Mouse (Mus musculus): Measurements from ENCODE around the gene Rrnad1. TPM values are rescaled to one million over a fixed set of nuclear protein-coding genes. Genes with fewer than 3 reads are reported as not detected.

Rrnad1 gene
- polyA plus RNA-seq, 1 experiment from 2014 or later, result 6.4 TPM

GRCm38 (mm10) chr3:87958967-87959366, 28.4 kb upstream of the Rrnad1 start:
- Histone ChIP-seq H3K36me3 (ENCODE audit: inconsistent target) (no peaks in the 10 kb centered on the region), H3K27ac (no peak overlapping the region), H3K4me3 (ENCODE audit: inconsistent target) (no peak overlapping the region), H3K79me2 (ENCODE audit: inconsistent target) (no peaks in the 10 kb centered on the region)
- 33% methylated on average over 1 of the region's 1 CpGs for WGBS (ENCODE audit: missing documents)

GRCm38 (mm10) chr3:87958476-87958875, 28.0 kb upstream of the Rrnad1 start:
- Histone ChIP-seq H3K36me3 (ENCODE audit: inconsistent target) (no peaks in the 10 kb centered on the region), H3K4me3 (ENCODE audit: inconsistent target) (no peak overlapping the region), H3K27ac (no peak overlapping the region), H3K79me2 (ENCODE audit: inconsistent target) (no peaks in the 10 kb centered on the region)
- 46% methylated on average over 4 of the region's 4 CpGs for WGBS (ENCODE audit: missing documents)

GRCm38 (mm10) chr3:87958056-87958455, 27.5 kb upstream of the Rrnad1 start:
- Histone ChIP-seq H3K36me3 (ENCODE audit: inconsistent target) (no peaks in the 10 kb centered on the region), H3K4me3 (ENCODE audit: inconsistent target) (no peak overlapping the region), H3K79me2 (ENCODE audit: inconsistent target) (no peaks in the 10 kb centered on the region), H3K27ac (no peak overlapping the region)
- 80% methylated on average over 1 of the region's 1 CpGs for WGBS (ENCODE audit: missing documents)

- Histone ChIP-seq H3K36me3 (ENCODE audit: inconsistent target) (no peaks in the 10 kb centered on the region), H3K27ac (no peak overlapping the region), H3K79me2 (ENCODE audit: inconsistent target) (no peaks in the 10 kb centered on the region), H3K4me3 (ENCODE audit: inconsistent target) (no peak overlapping the region)
- 7% methylated on average over 5 of the region's 5 CpGs for WGBS (ENCODE audit: missing documents)
Observed at GRCm38 (mm10) chr3:87952440-87952839, 21.9 kb upstream of the Rrnad1 start.

GRCm38 (mm10) chr3:87951946-87952345, 21.4 kb upstream of the Rrnad1 start:
- H3K4me3 ChIP-seq (ENCODE audit: inconsistent target), result no peak overlapping the region
- no peaks in the 10 kb centered on the region for H3K79me2 ChIP-seq (ENCODE audit: inconsistent target)
- WGBS (ENCODE audit: missing documents), result 22% methylated on average over 12 of the region's 12 CpGs
- no peak overlapping the region for H3K27ac ChIP-seq
- no peaks in the 10 kb centered on the region for H3K36me3 ChIP-seq (ENCODE audit: inconsistent target)

- Histone ChIP-seq H3K79me2 (ENCODE audit: inconsistent target) (no peaks in the 10 kb centered on the region), H3K27ac (no peak overlapping the region)
- 37% methylated on average over 13 of the region's 13 CpGs for WGBS (ENCODE audit: missing documents)
Observed at GRCm38 (mm10) chr3:87949955-87950515, 19.5 kb upstream of the Rrnad1 start.

GRCm38 (mm10) chr3:87949266-87949954, 18.9 kb upstream of the Rrnad1 start:
- no peak overlapping the region for H3K27ac ChIP-seq
- no peaks in the 10 kb centered on the region for H3K79me2 ChIP-seq (ENCODE audit: inconsistent target)
- WGBS (ENCODE audit: missing documents), result 22% methylated on average over 15 of the region's 16 CpGs
- H3K4me3 ChIP-seq (ENCODE audit: inconsistent target), result no peak overlapping the region
- H3K36me3 ChIP-seq (ENCODE audit: inconsistent target), result no peaks in the 10 kb centered on the region

More at GRCm38 (mm10) chr3:87949955-87950515, 19.5 kb upstream of the Rrnad1 start:
- H3K36me3 ChIP-seq (ENCODE audit: inconsistent target), result no peaks in the 10 kb centered on the region
- H3K4me3 ChIP-seq (ENCODE audit: inconsistent target), result no peak overlapping the region

- Histone ChIP-seq H3K36me3 (ENCODE audit: inconsistent target) (no peaks in the 10 kb centered on the region), H3K79me2 (ENCODE audit: inconsistent target) (no peaks in the 10 kb centered on the region), H3K27ac (no peak within 1 kb of the TSS), H3K4me3 (ENCODE audit: inconsistent target) (no peak within 1 kb of the TSS)
- WGBS (ENCODE audit: missing documents), result 4% methylated on average over 35 of the region's 35 CpGs
Observed at GRCm38 (mm10) chr3:87948378-87949265, 18.1 kb upstream of the Rrnad1 start, which contains the start of gene Crabp2. Gene Crabp2 (plus strand): TSS chr3:87948666.

- H3K4me3 ChIP-seq (ENCODE audit: inconsistent target), result no peak overlapping the region
- H3K36me3 ChIP-seq (ENCODE audit: inconsistent target), result no peaks in the 10 kb centered on the region
- H3K79me2 ChIP-seq (ENCODE audit: inconsistent target), result no peaks in the 10 kb centered on the region
- no peak overlapping the region for H3K27ac ChIP-seq
- 4% methylated on average over 8 of the region's 17 CpGs for WGBS (ENCODE audit: missing documents)
Observed at GRCm38 (mm10) chr3:87947811-87948199, 17.3 kb upstream of the Rrnad1 start.

- WGBS (ENCODE audit: missing documents), result 8% methylated on average over 26 of the region's 26 CpGs
- H3K79me2 ChIP-seq (ENCODE audit: inconsistent target), result no peaks in the 10 kb centered on the region
- no peak overlapping the region for H3K4me3 ChIP-seq (ENCODE audit: inconsistent target)
- H3K27ac ChIP-seq, result no peak overlapping the region
- H3K36me3 ChIP-seq (ENCODE audit: inconsistent target), result no peaks in the 10 kb centered on the region
Observed at GRCm38 (mm10) chr3:87947056-87947810, 16.7 kb upstream of the Rrnad1 start.

- Histone ChIP-seq H3K27ac (no peak overlapping the region), H3K36me3 (ENCODE audit: inconsistent target) (peaks cover 5% of the 10 kb centered on the region), H3K4me3 (ENCODE audit: inconsistent target) (no peak overlapping the region), H3K79me2 (ENCODE audit: inconsistent target) (no peaks in the 10 kb centered on the region)
- 29% methylated on average over 1 of the region's 1 CpGs for WGBS (ENCODE audit: missing documents)
Observed at GRCm38 (mm10) chr3:87946541-87946860, 16.0 kb upstream of the Rrnad1 start.

- Histone ChIP-seq H3K36me3 (ENCODE audit: inconsistent target) (peaks cover 10% of the 10 kb centered on the region), H3K27ac (no peak overlapping the region), H3K4me3 (ENCODE audit: inconsistent target) (no peak overlapping the region), H3K79me2 (ENCODE audit: inconsistent target) (no peaks in the 10 kb centered on the region)
- WGBS (ENCODE audit: missing documents), result 52% methylated on average over 12 of the region's 12 CpGs
Observed at GRCm38 (mm10) chr3:87945781-87946540, 15.4 kb upstream of the Rrnad1 start.

GRCm38 (mm10) chr3:87944838-87945600, 14.5 kb upstream of the Rrnad1 start:
- WGBS (ENCODE audit: missing documents), result 50% methylated on average over 2 of the region's 4 CpGs
- Histone ChIP-seq H3K79me2 (ENCODE audit: inconsistent target) (no peaks in the 10 kb centered on the region), H3K36me3 (ENCODE audit: inconsistent target) (peaks cover 20% of the 10 kb centered on the region), H3K4me3 (ENCODE audit: inconsistent target) (no peak overlapping the region), H3K27ac (no peak overlapping the region)

Measured in macrophage (primary cell).